Mouse (Mus musculus) brain, embryonic 14.5 days (tissue): ENCODE results near the gene Zfyve21.

ENCODE experiments used
- CTCF ChIP-seq: fragments of 200-500 bp; IDR thresholded peaks from 2 replicates; pipeline ENCODE4 v1.5.1; 2012; ENCODE audit warnings: inconsistent platforms, mild to moderate bottlenecking, moderate library complexity, borderline replicate concordance; ENCODE audit not compliant: insufficient read depth, insufficient read length; ENCODE audit errors: extremely low read depth
- POLR2A ChIP-seq: fragments of 200-500 bp; IDR thresholded peaks from 2 replicates; pipeline ENCODE4 v1.6.1; 2012; ENCODE audit warnings: mild to moderate bottlenecking, inconsistent platforms, borderline replicate concordance; ENCODE audit not compliant: poor library complexity, insufficient read depth, insufficient read length, severe bottlenecking; ENCODE audit errors: extremely low read depth

GRCm38 (mm10) chr12:111864206-111864824 is 50.3 kb downstream of the Zfyve21 start:
- TF ChIP-seq POLR2A (no peak), CTCF (no peak)
